Mouse (Mus musculus): ENCODE measurements around the gene Wdfy2. TPM values are rescaled to one million over a fixed set of nuclear protein-coding genes. Genes with fewer than 3 reads are reported as not detected.
A peak's percentile ranks its signal among the peaks of the same experiment; 100 is the strongest.

Wdfy2 gene
- polyA plus RNA-seq, 1 experiment from 2014 or later: 15.5 TPM

DNA sequence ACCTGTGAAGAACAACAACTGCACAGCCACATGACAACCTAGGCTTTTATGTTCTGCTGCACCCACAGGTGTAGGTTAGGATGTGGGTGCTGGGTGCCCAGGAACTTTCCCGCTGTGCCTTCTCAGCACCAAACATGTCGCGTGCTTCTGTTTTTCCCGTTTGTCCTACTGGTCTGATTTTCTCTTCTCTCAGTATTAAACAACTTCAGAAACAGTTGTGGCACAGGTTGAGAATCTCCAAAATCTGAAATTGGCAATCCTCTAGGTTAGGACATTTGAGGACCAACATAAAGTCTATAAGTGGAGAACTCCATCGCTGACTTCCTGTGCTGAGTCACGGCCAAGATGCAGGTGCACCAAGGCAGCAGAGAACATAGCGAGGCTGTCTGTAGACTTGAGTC, 32.8 kb downstream of the Wdfy2 start:
- no peak overlapping the region for H3K4me3 ChIP-seq
- H3K27me3 ChIP-seq (ENCODE audit: poor library complexity, severe bottlenecking): no peaks in the 10 kb centered on the region
- no peak for DNase-seq (ENCODE audit: extremely low spot score, low spot score)
- H3K4me1 ChIP-seq: peaks cover 47% of the 10 kb centered on the region
- H3K36me3 ChIP-seq (replicated peaks): peaks cover 12% of the 10 kb centered on the region
- no peak overlapping the region for H3K27ac ChIP-seq
- 97% methylated on average over 7 of the region's 7 CpGs for WGBS
- H3K9me3 ChIP-seq: peaks cover 9% of the 10 kb centered on the region

DNA sequence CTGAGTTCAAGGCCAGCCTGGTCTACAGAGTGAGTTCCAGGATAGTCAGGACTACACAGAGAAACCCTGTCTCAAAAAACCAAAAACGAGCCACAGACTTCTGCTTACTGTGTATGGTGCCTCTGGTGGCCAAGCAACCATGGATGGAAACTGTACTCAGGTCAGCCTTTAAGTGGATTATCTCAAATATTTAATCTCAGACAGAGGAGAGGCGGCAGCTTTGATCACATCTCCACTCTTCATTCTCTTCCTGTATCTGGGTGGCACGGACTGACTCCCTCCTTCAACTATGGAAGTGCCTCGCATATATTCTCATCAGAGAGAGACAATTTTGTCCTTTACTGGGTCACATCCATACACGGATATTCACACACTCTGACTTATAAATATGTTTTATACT, 34.0 kb downstream of the Wdfy2 start:
- Histone ChIP-seq H3K27ac (no peak overlapping the region), H3K9me3 (peaks cover 9% of the 10 kb centered on the region), H3K4me1 (peaks cover 48% of the 10 kb centered on the region), H3K27me3 (ENCODE audit: poor library complexity, severe bottlenecking) (no peaks in the 10 kb centered on the region), H3K4me3 (no peak overlapping the region), H3K36me3 (replicated peaks) (peaks cover 12% of the 10 kb centered on the region)
- DNase-seq (ENCODE audit: extremely low spot score, low spot score): no peak
- WGBS: 91% methylated on average over 5 of the region's 5 CpGs

DNA sequence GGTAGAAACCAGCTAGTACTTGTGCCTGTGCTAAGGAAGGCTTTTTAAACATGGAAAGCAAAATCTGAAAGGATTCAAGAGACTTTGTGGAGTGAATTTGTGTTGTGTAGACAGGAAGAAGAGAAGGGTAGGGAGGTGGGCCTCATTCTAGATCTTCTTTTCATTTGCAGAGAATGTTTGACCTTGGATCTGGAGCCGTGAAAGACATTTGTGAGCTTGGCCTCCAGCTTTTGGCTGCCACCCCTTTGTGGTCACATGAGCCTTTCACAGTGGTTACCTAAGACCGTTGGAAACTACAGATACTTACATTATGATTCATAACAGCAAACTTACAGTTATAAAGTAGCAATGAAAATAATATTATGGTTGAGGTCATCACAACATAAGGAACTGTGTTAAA, 34.5 kb downstream of the Wdfy2 start:
- peaks cover 9% of the 10 kb centered on the region for H3K9me3 ChIP-seq
- DNase-seq (ENCODE audit: extremely low spot score, low spot score): no peak
- H3K27ac ChIP-seq: no peak overlapping the region
- H3K36me3 ChIP-seq (replicated peaks): peaks cover 12% of the 10 kb centered on the region
- H3K4me1 ChIP-seq: peaks cover 47% of the 10 kb centered on the region
- WGBS: 89% methylated on average over 2 of the region's 2 CpGs
- H3K4me3 ChIP-seq: no peak overlapping the region
- no peaks in the 10 kb centered on the region for H3K27me3 ChIP-seq (ENCODE audit: poor library complexity, severe bottlenecking)

DNA sequence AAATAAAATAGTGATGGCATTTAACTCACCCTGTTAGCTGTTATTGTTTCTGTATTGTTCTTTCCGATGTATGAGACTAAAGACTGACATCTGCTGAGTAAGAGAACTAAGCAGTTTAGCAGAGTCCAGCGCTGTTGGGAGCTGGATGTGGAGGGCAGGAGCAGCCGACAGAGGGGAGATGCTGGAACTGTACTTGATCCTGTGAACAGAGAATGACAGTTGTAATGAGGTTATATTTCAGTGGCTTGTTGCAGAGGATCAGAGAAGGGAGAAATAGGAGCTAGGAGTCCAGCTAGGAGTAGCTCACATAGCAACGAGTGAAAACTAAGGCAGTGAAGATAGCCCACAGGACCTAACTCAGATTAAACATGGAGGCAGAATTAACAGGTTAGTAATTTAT, 36.3 kb downstream of the Wdfy2 start:
- H3K27me3 ChIP-seq (ENCODE audit: poor library complexity, severe bottlenecking): no peaks in the 10 kb centered on the region
- no peak overlapping the region for H3K4me3 ChIP-seq
- no peak for DNase-seq (ENCODE audit: extremely low spot score, low spot score)
- whole genome bisulfite sequencing: 45% methylated on average over 4 of the region's 4 CpGs
- peaks cover 46% of the 10 kb centered on the region for H3K4me1 ChIP-seq
- H3K27ac ChIP-seq: peak overlapping the region; percentile 75
- H3K36me3 ChIP-seq (replicated peaks): peaks cover 12% of the 10 kb centered on the region
- peaks cover 9% of the 10 kb centered on the region for H3K9me3 ChIP-seq

DNA sequence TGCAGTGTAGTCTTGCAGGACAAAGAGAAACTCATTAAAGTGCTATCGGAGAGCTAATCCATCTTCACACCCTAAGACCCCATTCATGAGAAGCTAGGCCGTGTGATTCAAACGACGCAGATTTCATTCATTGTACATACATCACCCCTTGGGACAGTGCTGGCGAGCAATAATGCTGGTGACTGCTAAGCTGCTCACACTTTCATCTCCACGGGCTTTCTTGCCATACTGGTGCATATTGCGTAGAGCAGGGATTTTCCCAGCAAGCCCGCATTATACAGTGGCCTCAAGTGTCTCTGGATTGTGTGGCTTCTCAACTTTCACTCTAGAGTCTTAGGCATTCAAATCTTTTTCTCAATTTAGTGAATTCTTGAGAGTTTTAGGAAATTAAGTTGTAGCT, 36.9 kb downstream of the Wdfy2 start:
- Histone ChIP-seq H3K27me3 (ENCODE audit: poor library complexity, severe bottlenecking) (no peaks in the 10 kb centered on the region), H3K36me3 (replicated peaks) (peaks cover 12% of the 10 kb centered on the region), H3K27ac (peak overlapping the region; percentile 75), H3K4me3 (peak overlapping the region; percentile 3; the same call in 1 of the 2 replicates), H3K9me3 (peaks cover 9% of the 10 kb centered on the region), H3K4me1 (peaks cover 52% of the 10 kb centered on the region)
- WGBS: 38% methylated on average over 8 of the region's 8 CpGs
- peak; percentile 60 for DNase-seq (ENCODE audit: extremely low spot score, low spot score)

DNA sequence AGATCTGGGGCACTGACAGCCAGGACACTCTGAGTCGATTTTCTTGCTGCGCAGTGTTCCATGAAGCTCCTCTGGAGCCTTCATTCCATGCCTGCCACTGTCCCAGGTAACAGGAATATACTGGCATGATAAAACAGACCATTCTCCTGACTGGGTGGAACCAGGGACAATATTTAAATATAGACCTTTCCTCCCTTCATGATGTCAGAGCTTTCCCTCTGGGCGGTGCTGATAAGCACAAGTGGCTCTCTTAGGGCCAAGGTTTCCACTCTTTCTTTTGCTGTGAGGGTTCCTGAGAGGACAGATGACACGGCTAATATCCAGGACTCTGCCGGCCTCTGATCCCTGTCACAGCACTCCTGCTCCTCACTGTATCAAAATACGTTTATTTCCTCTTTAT, 40.6 kb downstream of the Wdfy2 start:
- H3K4me3 ChIP-seq: no peak overlapping the region
- WGBS: 86% methylated on average over 6 of the region's 6 CpGs
- no peaks in the 10 kb centered on the region for H3K27me3 ChIP-seq (ENCODE audit: poor library complexity, severe bottlenecking)
- H3K36me3 ChIP-seq (replicated peaks): no peaks in the 10 kb centered on the region
- DNase-seq (ENCODE audit: extremely low spot score, low spot score): no peak
- peak overlapping the region; percentile 51; the same call in 1 of the 2 replicates for H3K27ac ChIP-seq
- H3K4me1 ChIP-seq: peaks cover 79% of the 10 kb centered on the region
- H3K9me3 ChIP-seq: no peaks in the 10 kb centered on the region

DNA sequence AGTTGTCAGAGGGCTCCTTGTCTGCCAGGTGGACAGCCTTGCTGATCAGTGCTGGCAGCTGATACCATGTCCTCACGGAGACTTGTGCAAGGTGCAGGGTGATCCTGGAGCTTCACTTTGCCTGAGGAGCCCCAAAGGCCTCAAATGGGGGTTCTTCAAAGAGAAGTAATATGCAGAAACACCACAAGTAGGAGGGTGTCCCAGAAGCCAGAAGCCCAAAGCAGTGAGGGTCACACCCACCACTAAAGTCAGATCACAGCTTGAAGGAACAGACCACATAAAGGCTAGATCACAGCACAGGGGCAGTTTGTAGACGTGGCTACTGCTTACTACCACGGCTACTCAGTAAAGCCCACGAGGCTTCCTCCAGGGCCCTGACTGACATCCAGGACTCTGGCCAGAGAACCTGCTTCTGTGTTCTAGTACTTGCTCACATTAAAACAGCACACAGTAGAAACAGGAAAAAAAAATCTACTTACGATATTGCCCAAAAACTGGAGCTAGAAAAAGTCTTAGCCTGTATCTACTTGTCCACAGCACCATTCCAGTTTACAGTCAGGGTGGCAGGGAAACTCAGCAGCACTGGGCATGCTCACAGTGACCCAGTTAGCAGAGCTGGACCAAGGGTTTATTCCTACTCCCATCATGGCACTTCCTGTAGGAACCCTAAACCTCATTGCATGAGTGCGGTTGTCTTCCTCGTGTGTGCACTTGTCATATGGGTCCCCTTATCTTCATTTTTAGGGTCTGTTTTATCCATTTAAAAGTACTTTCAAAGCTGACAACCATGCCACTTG, 41.4 kb downstream of the Wdfy2 start:
- Histone ChIP-seq H3K36me3 (replicated peaks) (no peaks in the 10 kb centered on the region), H3K4me3 (no peak overlapping the region), H3K27ac (peak overlapping the region; percentile 80; the same call in 1 of the 2 replicates), H3K9me3 (no peaks in the 10 kb centered on the region), H3K27me3 (ENCODE audit: poor library complexity, severe bottlenecking) (no peaks in the 10 kb centered on the region), H3K4me1 (peaks cover 73% of the 10 kb centered on the region)
- no peak for DNase-seq (ENCODE audit: extremely low spot score, low spot score)
- WGBS: 73% methylated on average over 7 of the region's 7 CpGs

DNA sequence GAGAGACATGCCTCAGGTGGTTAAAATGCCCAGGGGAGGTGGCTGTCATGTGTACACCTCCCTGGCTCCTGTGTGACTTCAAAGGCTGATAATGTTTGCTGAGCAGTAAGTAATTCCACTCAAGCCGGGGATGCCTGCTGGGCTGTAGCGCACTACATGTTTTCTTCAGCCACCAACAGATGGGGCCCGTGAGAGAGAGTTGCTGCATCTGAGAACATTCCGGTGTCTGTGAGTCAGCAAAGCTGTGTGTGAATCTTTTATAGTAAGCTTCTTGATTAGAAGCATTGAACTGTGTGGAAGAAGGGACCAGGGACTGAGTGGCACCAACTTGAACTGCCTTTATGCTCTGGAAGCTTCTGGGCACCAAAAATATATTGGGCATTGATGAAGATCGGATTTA, 42.0 kb downstream of the Wdfy2 start:
- Histone ChIP-seq H3K9me3 (no peaks in the 10 kb centered on the region), H3K4me3 (no peak overlapping the region; the same call in 1 of the 2 replicates), H3K27ac (peak overlapping the region; percentile 80), H3K27me3 (ENCODE audit: poor library complexity, severe bottlenecking) (no peaks in the 10 kb centered on the region), H3K4me1 (peaks cover 71% of the 10 kb centered on the region), H3K36me3 (replicated peaks) (no peaks in the 10 kb centered on the region)
- whole genome bisulfite sequencing: 20% methylated on average over 5 of the region's 5 CpGs
- peak; percentile 58 for DNase-seq (ENCODE audit: extremely low spot score, low spot score)

DNA sequence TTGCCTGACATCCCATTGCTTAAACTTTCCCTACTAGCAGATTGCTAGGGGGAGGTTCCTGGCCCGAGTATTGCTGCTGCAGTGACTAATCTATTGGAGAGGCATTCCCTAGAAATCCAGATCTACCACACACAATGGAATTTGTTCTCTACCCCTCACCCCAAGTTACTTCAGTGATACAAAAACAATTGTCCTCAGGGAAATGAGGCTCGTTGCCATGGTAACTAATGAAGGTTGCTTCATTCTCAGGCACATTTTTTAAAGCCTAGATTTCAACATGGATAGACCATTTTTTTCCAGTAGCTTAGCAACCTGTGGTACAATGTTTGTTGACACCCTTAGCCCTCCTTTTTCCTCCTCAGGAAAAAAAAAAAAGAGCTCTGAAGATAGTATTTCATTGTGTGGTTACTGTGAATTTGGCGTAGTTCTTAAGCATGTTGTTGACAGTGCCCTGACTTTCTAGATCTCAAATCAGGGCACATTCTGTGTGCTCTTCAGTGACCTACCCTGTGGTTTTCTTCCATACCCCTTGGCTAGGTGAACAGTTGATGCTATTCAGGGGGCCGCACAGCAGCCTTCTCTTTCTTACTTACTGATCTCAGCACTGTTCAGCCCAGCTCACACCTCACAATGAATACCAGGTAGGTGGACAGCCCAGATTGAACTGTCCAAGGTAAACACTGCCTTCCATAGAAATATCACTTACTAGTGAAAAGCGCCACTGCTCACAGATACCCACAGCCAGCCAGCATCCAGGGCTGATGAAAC, 42.8 kb downstream of the Wdfy2 start:
- WGBS: 54% methylated on average over 5 of the region's 5 CpGs

DNA sequence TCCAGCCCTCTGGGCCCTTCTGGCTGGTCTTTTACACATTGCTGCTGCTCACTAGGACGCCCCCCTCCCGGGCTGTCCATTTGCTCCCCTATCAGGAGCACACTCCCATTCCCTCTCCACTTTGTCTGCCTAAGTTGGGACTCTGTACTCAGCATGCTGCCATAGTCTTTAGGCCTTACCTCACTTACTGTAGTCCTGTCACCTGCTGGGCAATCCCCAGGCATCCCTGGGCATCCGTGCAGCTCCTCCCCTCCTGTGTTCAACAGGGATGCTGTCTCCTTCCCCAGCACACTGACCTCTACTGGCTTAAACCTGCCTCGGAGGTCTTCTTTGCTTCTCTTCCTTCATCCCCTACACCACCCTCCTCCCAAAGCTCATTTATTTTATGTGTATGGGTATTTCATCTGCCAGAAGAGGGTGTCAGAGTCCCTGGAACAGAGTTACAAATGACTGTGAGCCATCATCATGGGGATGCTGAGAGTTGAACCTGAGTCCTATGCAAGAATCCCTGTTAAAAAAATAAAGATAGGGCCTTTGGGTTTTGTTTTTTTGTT, 44.7 kb downstream of the Wdfy2 start:
- peak; percentile 21 for DNase-seq (ENCODE audit: extremely low spot score, low spot score)
- 17% methylated on average over 4 of the region's 4 CpGs for WGBS
- Histone ChIP-seq H3K4me3 (no peak overlapping the region), H3K27me3 (ENCODE audit: poor library complexity, severe bottlenecking) (no peaks in the 10 kb centered on the region), H3K36me3 (replicated peaks) (no peaks in the 10 kb centered on the region), H3K4me1 (peaks cover 55% of the 10 kb centered on the region), H3K27ac (peak overlapping the region; percentile 65), H3K9me3 (no peaks in the 10 kb centered on the region)

More for the DNA sequence above, 42.8 kb downstream of the Wdfy2 start:
- Histone ChIP-seq H3K27ac (peak overlapping the region; percentile 80), H3K36me3 (replicated peaks) (no peaks in the 10 kb centered on the region), H3K4me3 (peak overlapping the region; percentile 8; the same call in 1 of the 2 replicates), H3K9me3 (no peaks in the 10 kb centered on the region), H3K4me1 (peaks cover 63% of the 10 kb centered on the region), H3K27me3 (ENCODE audit: poor library complexity, severe bottlenecking) (no peaks in the 10 kb centered on the region)
- peak; percentile 28 for DNase-seq (ENCODE audit: extremely low spot score, low spot score)

DNA sequence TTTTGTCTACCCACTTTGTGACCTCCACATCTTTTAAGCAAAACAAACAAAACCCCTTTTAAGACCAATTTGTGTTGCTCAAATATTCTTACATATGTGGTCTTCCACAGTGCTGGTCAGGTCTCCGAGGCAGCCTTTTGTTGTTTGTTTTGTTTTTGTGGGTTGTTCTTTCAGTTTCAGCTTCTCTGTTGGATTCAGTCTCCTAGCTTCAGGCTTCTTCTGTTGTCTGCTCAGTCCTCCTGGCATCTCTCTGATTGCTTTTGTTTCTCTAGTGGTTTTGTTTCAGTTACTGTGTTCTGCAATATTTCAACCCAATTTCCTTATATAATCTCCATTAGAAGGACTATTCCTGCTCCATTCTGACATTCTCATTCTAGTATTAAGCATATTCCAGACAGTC, 46.1 kb downstream of the Wdfy2 start:
- WGBS: 72% methylated on average over 1 of the region's 1 CpGs
- Histone ChIP-seq H3K4me3 (no peak overlapping the region), H3K36me3 (replicated peaks) (no peaks in the 10 kb centered on the region), H3K4me1 (peaks cover 43% of the 10 kb centered on the region), H3K27me3 (ENCODE audit: poor library complexity, severe bottlenecking) (no peaks in the 10 kb centered on the region), H3K27ac (no peak overlapping the region), H3K9me3 (no peaks in the 10 kb centered on the region)
- DNase-seq (ENCODE audit: extremely low spot score, low spot score): no peak

DNA sequence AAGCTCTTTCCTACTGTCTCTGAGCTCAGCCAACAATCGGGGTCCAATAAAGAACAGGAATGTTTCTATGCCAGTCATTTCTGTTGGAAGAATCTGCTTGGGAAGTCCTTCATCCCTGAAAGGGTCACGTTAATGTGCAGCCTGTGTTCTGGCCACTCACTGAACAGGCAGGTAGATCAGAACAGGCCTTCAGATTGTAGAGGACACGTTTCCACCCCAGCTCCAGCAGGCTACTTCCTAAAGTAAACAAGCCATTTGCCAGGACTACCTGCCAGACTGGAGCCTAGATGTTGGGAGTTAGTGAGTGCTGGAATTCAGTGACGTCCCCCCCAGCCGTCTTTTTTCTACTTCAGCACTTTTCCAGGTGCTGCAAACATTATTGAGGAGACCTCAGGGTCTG, 46.7 kb downstream of the Wdfy2 start:
- Histone ChIP-seq H3K36me3 (replicated peaks) (no peaks in the 10 kb centered on the region), H3K4me3 (no peak overlapping the region), H3K4me1 (peaks cover 37% of the 10 kb centered on the region), H3K27me3 (ENCODE audit: poor library complexity, severe bottlenecking) (no peaks in the 10 kb centered on the region), H3K9me3 (no peaks in the 10 kb centered on the region), H3K27ac (no peak overlapping the region)
- no peak for DNase-seq (ENCODE audit: extremely low spot score, low spot score)
- WGBS: 77% methylated on average over 5 of the region's 5 CpGs

DNA sequence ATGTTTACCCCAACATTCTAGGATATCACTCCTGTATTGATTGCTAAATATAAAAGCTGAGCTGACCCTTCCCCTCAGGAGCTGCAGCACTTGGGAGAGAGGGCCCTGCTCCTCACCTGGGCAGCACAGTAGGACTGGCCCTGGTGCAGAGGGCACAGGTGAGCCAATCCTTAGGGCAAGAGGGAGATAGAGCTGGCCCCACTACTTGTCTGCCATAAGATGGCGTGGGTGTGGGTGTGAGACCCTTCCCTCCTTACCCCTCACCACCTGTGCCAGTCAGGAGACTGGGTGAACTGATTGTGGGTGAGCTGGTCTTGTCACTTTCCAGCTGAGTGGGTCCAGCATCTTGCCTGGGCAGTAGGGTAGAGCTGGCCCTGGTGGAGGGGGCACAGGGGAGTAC, 47.2 kb downstream of the Wdfy2 start:
- WGBS: 94% methylated on average over 1 of the region's 1 CpGs
- H3K36me3 ChIP-seq (replicated peaks): peaks cover 2% of the 10 kb centered on the region; the same call in 1 of the 2 replicates
- peak overlapping the region; percentile 4; the same call in 1 of the 2 replicates for H3K27ac ChIP-seq
- no peak overlapping the region for H3K4me3 ChIP-seq
- H3K4me1 ChIP-seq: peaks cover 32% of the 10 kb centered on the region
- DNase-seq (ENCODE audit: extremely low spot score, low spot score): no peak
- no peaks in the 10 kb centered on the region for H3K27me3 ChIP-seq (ENCODE audit: poor library complexity, severe bottlenecking)
- H3K9me3 ChIP-seq: no peaks in the 10 kb centered on the region

Measured in forebrain, embryonic 10.5 days (tissue).